Mouse (Mus musculus) skeletal muscle tissue, adult 2 months (tissue): ENCODE data around the gene Nrf1.

ENCODE experiments used
- DNase-seq: peaks from one replicate; pipeline ENCODE4 v3.0.0-alpha.2; 2012; ENCODE audit warnings: low read depth, low spot score

The Nrf1 gene

GRCm38 (mm10) chr6:30078938-30079529 is 31.2 kb downstream of the Nrf1 start:
- DNase-seq: no peak

- no peak for DNase-seq
Observed at GRCm38 (mm10) chr6:30081339-30081738, 33.6 kb downstream of the Nrf1 start.

GRCm38 (mm10) chr6:30083307-30083706 is 35.5 kb downstream of the Nrf1 start:
- no peak for DNase-seq

GRCm38 (mm10) chr6:30085351-30085750 is 37.6 kb downstream of the Nrf1 start:
- no peak for DNase-seq

GRCm38 (mm10) chr6:30091221-30091620 is 43.4 kb downstream of the Nrf1 start:
- no peak for DNase-seq

- no peak for DNase-seq
Observed at GRCm38 (mm10) chr6:30092816-30093215, 45.0 kb downstream of the Nrf1 start.

- DNase-seq: no peak
Observed at GRCm38 (mm10) chr6:30101773-30102415, 54.1 kb downstream of the Nrf1 start.

GRCm38 (mm10) chr6:30106091-30106490 is 58.3 kb downstream of the Nrf1 start:
- DNase-seq: no peak

GRCm38 (mm10) chr6:30107456-30107855 is 59.7 kb downstream of the Nrf1 start:
- no peak for DNase-seq

GRCm38 (mm10) chr6:30109820-30110502 is 62.2 kb downstream of the Nrf1 start:
- DNase-seq: no peak

GRCm38 (mm10) chr6:30112349-30113132 is 64.8 kb downstream of the Nrf1 start:
- no peak for DNase-seq

- DNase-seq: no peak
Observed at GRCm38 (mm10) chr6:30114101-30114500, 66.3 kb downstream of the Nrf1 start.

GRCm38 (mm10) chr6:30121152-30121551 is 73.4 kb downstream of the Nrf1 start:
- no peak for DNase-seq

- no peak for DNase-seq
Observed at GRCm38 (mm10) chr6:30121600-30121999, 73.8 kb downstream of the Nrf1 start.

GRCm38 (mm10) chr6:30123391-30123790 is 75.6 kb downstream of the Nrf1 start:
- no peak for DNase-seq

- DNase-seq: no peak
Observed at GRCm38 (mm10) chr6:30126060-30126459, 78.3 kb downstream of the Nrf1 start.

- DNase-seq: no peak
Observed at GRCm38 (mm10) chr6:30126766-30127165, 79.0 kb downstream of the Nrf1 start.

- DNase-seq: no peak
Observed at GRCm38 (mm10) chr6:30132399-30132798, 84.6 kb downstream of the Nrf1 start.

GRCm38 (mm10) chr6:30135590-30135989 is 87.8 kb downstream of the Nrf1 start:
- DNase-seq: no peak

GRCm38 (mm10) chr6:30137227-30137626 is 89.4 kb downstream of the Nrf1 start:
- no peak for DNase-seq

GRCm38 (mm10) chr6:30139329-30140045 is 91.7 kb downstream of the Nrf1 start:
- no peak for DNase-seq

GRCm38 (mm10) chr6:30143263-30143662 is 95.5 kb downstream of the Nrf1 start:
- no peak for DNase-seq
